Mouse (Mus musculus) spleen, adult 2 months (tissue): Measurements from ENCODE around the gene Krtcap2. TPM values are rescaled to one million over a fixed set of nuclear protein-coding genes. Genes with fewer than 3 reads are reported as not detected.

Experiments
- DNase-seq, 2 experiments: peaks; one replicate each; pipeline versions ENCODE4 v3.0.0 to v3.0.0-alpha.2; 2012 to 2021; ENCODE audit warnings: low spot score in 2 of 2, low read depth in 1 of 2
- H3K27ac ChIP-seq: fragments of 200-500 bp; 2 replicates; pipeline ENCODE4 v1.5.1; 2012; ENCODE audit warnings: low read length, inconsistent platforms; ENCODE audit not compliant: insufficient read depth
- H3K27me3 ChIP-seq: fragments of 200-500 bp; 2 replicates; pipeline ENCODE4 v1.6.1; 2012; ENCODE audit warnings: mild to moderate bottlenecking, moderate library complexity, low read length, inconsistent platforms; ENCODE audit not compliant: control insufficient read depth, insufficient read depth
- H3K36me3 ChIP-seq: fragments of 200-500 bp; 2 replicates; pipeline ENCODE4 v1.6.1; 2012; ENCODE audit warnings: mild to moderate bottlenecking, low read length, inconsistent platforms; ENCODE audit not compliant: control insufficient read depth, insufficient read depth
- H3K4me1 ChIP-seq: fragments of 200-500 bp; 2 replicates; pipeline ENCODE4 v1.6.1; 2011; ENCODE audit warnings: inconsistent platforms; ENCODE audit not compliant: control insufficient read depth, insufficient read depth, insufficient read length
- H3K4me3 ChIP-seq: fragments of 200-500 bp; 2 replicates; pipeline ENCODE4 v1.5.1; 2011; ENCODE audit warnings: mild to moderate bottlenecking, inconsistent platforms; ENCODE audit not compliant: insufficient read depth, insufficient read length; ENCODE audit errors: extremely low read depth
- CTCF ChIP-seq: fragments of 200-500 bp; IDR thresholded peaks from 2 replicates; pipeline ENCODE4 v1.5.1; 2011; ENCODE audit warnings: mild to moderate bottlenecking, inconsistent platforms; ENCODE audit not compliant: insufficient read depth, insufficient read length, insufficient replicate concordance; ENCODE audit errors: extremely low read depth
- POLR2A ChIP-seq: fragments of 200-500 bp; IDR thresholded peaks from 2 replicates; pipeline ENCODE4 v1.6.1; 2011; ENCODE audit warnings: low read depth, low read length, inconsistent platforms
- WGBS: fragments of 180-500 bp; shearing (Covaris S2); methylation state at CpG from one replicate; pipeline ENCODE4 v1.1.7; 2018; 5-methylcytosine and 5-hydroxymethylcytosine counted together
- polyA plus RNA-seq: library from polyadenylated mRNA; depleted of rRNA; stranded (reverse); fragments of >200 nt; gene quantifications from 2 replicates; pipeline ENCODE4 v1.2.3, GENCODE M21; 2012

Krtcap2 gene
- polyA plus RNA-seq, 1 experiment = 93.5 TPM

GRCm38 (mm10) chr3:89270051-89270755 lies 24.4 kb downstream of the Krtcap2 start, which contains the start of gene Slc50a1:
TSS of gene Slc50a1 (minus strand) at chr3:89270570.
- no peaks in the 10 kb centered on the region; the same call in 1 of the 2 replicates for H3K36me3 ChIP-seq
- peak; percentile 77 for TF ChIP-seq POLR2A
- TF ChIP-seq CTCF = peak; percentile 33; the same call in 1 of the 2 replicates
- WGBS = 1% methylated on average over 39 of the region's 39 CpGs
- H3K27ac ChIP-seq = peak within 1 kb of the TSS; percentile 88
- peak within 1 kb of the TSS; percentile 96 for H3K4me3 ChIP-seq
- peaks cover 8% of the 10 kb centered on the region; the same call in 1 of the 2 replicates for H3K4me1 ChIP-seq
- peak in 1 of 2 experiments; percentile 82 for DNase-seq
- H3K27me3 ChIP-seq = no peaks in the 10 kb centered on the region

- TF ChIP-seq CTCF (no peak), POLR2A (no peak)
- no peak for DNase-seq
- 79% methylated on average over 6 of the region's 6 CpGs for WGBS
- peak overlapping the region; percentile 88; the same call in 1 of the 2 replicates for H3K27ac ChIP-seq
- peaks cover 8% of the 10 kb centered on the region; the same call in 1 of the 2 replicates for H3K4me1 ChIP-seq
- H3K4me3 ChIP-seq = no peak overlapping the region
- H3K27me3 ChIP-seq = no peaks in the 10 kb centered on the region
- H3K36me3 ChIP-seq = no peaks in the 10 kb centered on the region; the same call in 1 of the 2 replicates
Observed at GRCm38 (mm10) chr3:89270891-89271290, 25.1 kb downstream of the Krtcap2 start.

- peaks cover 8% of the 10 kb centered on the region; the same call in 1 of the 2 replicates for H3K4me1 ChIP-seq
- 91% methylated on average over 6 of the region's 6 CpGs for WGBS
Observed at GRCm38 (mm10) chr3:89271760-89272159, 26.0 kb downstream of the Krtcap2 start.

DNA sequence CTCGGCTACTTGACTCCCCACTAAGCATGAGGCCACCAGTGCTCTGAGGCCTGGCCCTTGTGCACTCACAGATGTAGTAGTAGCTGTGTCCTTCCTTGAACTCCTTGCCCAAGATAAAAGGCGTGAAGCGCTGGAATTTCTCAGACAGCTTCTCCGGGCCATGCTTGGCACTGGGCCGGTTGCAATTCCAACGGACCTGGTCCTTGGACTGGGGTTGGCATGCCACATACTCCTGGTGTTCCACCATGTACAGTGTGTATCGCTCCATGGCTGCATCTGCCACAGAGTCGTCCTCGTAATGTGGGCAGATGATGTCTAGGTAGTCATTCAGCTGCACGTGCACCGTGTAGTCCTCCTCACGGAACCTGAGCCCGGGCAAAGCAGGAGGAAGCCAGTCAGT lies 30.3 kb downstream of the Krtcap2 start:
- 95% methylated on average over 13 of the region's 13 CpGs for whole genome bisulfite sequencing
- Histone ChIP-seq H3K4me1 (peaks cover 9% of the 10 kb centered on the region; the same call in 1 of the 2 replicates), H3K36me3 (no peaks in the 10 kb centered on the region), H3K4me3 (no peak overlapping the region), H3K27ac (no peak overlapping the region), H3K27me3 (peaks cover 11% of the 10 kb centered on the region; the same call in 1 of the 2 replicates)
- TF ChIP-seq POLR2A (no peak), CTCF (no peak)
- no peak for DNase-seq

More at GRCm38 (mm10) chr3:89271760-89272159, 26.0 kb downstream of the Krtcap2 start:
- TF ChIP-seq CTCF (no peak), POLR2A (no peak; the same call in 1 of the 2 replicates)
- no peaks in the 10 kb centered on the region; the same call in 1 of the 2 replicates for H3K36me3 ChIP-seq
- no peak overlapping the region for H3K4me3 ChIP-seq
- DNase-seq = no peak
- H3K27me3 ChIP-seq = no peaks in the 10 kb centered on the region
- H3K27ac ChIP-seq = no peak overlapping the region

GRCm38 (mm10) chr3:89277281-89278021 lies 31.7 kb downstream of the Krtcap2 start:
- DNase-seq = no peak
- peaks cover 14% of the 10 kb centered on the region; the same call in 1 of the 2 replicates for H3K4me1 ChIP-seq
- 73% methylated on average over 14 of the region's 14 CpGs for WGBS
- H3K27ac ChIP-seq = no peak overlapping the region
- peaks cover 11% of the 10 kb centered on the region; the same call in 1 of the 2 replicates for H3K27me3 ChIP-seq
- no peak overlapping the region for H3K4me3 ChIP-seq
- TF ChIP-seq POLR2A (no peak), CTCF (no peak)
- H3K36me3 ChIP-seq = no peaks in the 10 kb centered on the region

- no peak overlapping the region for H3K27ac ChIP-seq
- H3K4me1 ChIP-seq = peaks cover 14% of the 10 kb centered on the region; the same call in 1 of the 2 replicates
- no peak for DNase-seq
- no peak overlapping the region for H3K4me3 ChIP-seq
- no peaks in the 10 kb centered on the region for H3K36me3 ChIP-seq
- peaks cover 11% of the 10 kb centered on the region; the same call in 1 of the 2 replicates for H3K27me3 ChIP-seq
- 84% methylated on average over 7 of the region's 7 CpGs for WGBS
- TF ChIP-seq POLR2A (no peak), CTCF (no peak)
Observed at GRCm38 (mm10) chr3:89278107-89278506, 32.3 kb downstream of the Krtcap2 start.

DNA sequence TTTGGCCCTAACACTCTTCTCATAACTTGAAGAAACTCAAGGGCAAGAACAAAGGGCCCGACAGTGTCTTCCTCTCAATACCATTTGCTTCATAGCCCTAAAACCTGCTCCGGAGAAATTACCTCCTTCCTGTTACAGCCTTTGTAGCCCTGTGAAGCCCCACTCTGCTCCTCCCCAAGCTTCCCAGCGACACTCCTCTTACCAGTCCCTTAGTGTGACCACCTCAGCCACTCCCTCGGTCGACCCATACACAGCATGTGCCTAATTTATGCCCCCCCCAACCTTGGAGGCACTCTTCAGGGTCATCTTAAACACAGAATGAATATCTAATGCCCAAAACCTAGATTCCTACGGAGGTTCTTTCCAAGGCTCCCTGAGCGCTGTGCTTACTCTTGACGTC lies 32.9 kb downstream of the Krtcap2 start:
- Histone ChIP-seq H3K4me3 (peak overlapping the region; percentile 57; the same call in 1 of the 2 replicates), H3K27me3 (peaks cover 11% of the 10 kb centered on the region; the same call in 1 of the 2 replicates), H3K36me3 (no peaks in the 10 kb centered on the region), H3K27ac (no peak overlapping the region), H3K4me1 (peaks cover 14% of the 10 kb centered on the region; the same call in 1 of the 2 replicates)
- 48% methylated on average over 8 of the region's 8 CpGs for WGBS
- no peak for TF ChIP-seq POLR2A
- TF ChIP-seq CTCF = no peak
- no peak for DNase-seq
